Mouse (Mus musculus): ENCODE measurements around the gene Cisd1.
A peak's percentile ranks its signal among the peaks of the same experiment; 100 is the strongest.

GRCm38 (mm10) chr10:71302490-71302889 is 42.3 kb downstream of the Cisd1 start:
- TF ChIP-seq POLR2AphosphoS2 (IDR thresholded peaks at IDR 0.05; ENCODE audit: low read depth, low read length), result no peak
- peak in 1 of 2 experiments; percentile 73; a peak in 2 of 4 replicates for TF ChIP-seq CTCF (conservative IDR thresholded peaks at IDR 0.05 in 1 of 2, IDR thresholded peaks at IDR 0.05 in 1 of 2; ENCODE audit: low read depth in 2 of 2, low read length in 2 of 2)
- TF ChIP-seq EP300 (IDR thresholded peaks at IDR 0.05; ENCODE audit: low read length), result no peak
- TF ChIP-seq UBTF (IDR thresholded peaks at IDR 0.05; ENCODE audit: low read depth, low read length), result no peak
- no peak for TF ChIP-seq ZMIZ1 (IDR thresholded peaks at IDR 0.05; ENCODE audit: low read depth, low read length)
- no peak for TF ChIP-seq MAX (IDR thresholded peaks at IDR 0.05; ENCODE audit: low read length)
- no peak for TF ChIP-seq HCFC1 (IDR thresholded peaks at IDR 0.05; ENCODE audit: low read depth, low read length)

All from CH12.LX (cell line).